Mouse (Mus musculus): ENCODE results near the gene Apba2.

- TF ChIP-seq POLR2A (IDR thresholded peaks at IDR 0.05; ENCODE audit: borderline replicate concordance, extremely low read depth, low read depth, low read length) (no peak), CTCF (IDR thresholded peaks at IDR 0.05; ENCODE audit: insufficient read depth, low read length) (no peak)
These were observed 45.3 kb downstream of the Apba2 start for GRCm38 (mm10) chr7:64546801-64547200.

All from lung, adult 2 months (tissue).